Mouse (Mus musculus) NIH3T3 (cell line): Measurements from ENCODE around the gene Ppa1.
A peak's percentile ranks its signal among the peaks of the same experiment; 100 is the strongest.
"Not testable (repeated sequence)": the region's sequence is repeated elsewhere in the genome, so short reads cannot be mapped to it uniquely, and the experiment has no call there.

Source experiments
- DNase-seq: peaks from one replicate; pipeline ENCODE4 v3.0.0-alpha.2; 2012; ENCODE audit warnings: low read depth

Ppa1 gene

GRCm38 (mm10) chr10:61647790-61648736 lies at the start of gene Ppa1:
Ppa1 (plus strand) TSS chr10:61648552.
- DNase-seq = peak; percentile 97

- no peak for DNase-seq
These were observed 48.7 kb upstream of the Ppa1 start for GRCm38 (mm10) chr10:61599556-61600114.

- peak; percentile 87 for DNase-seq
These were observed 45.9 kb upstream of the Ppa1 start for GRCm38 (mm10) chr10:61602283-61603033.

GRCm38 (mm10) chr10:61604376-61605065 lies 43.8 kb upstream of the Ppa1 start:
- no peak for DNase-seq

- DNase-seq = peak; percentile 26
These were observed 43.0 kb upstream of the Ppa1 start for GRCm38 (mm10) chr10:61605381-61605780.

GRCm38 (mm10) chr10:61605851-61606250 lies 42.5 kb upstream of the Ppa1 start:
- peak; percentile 86 for DNase-seq

- peak; percentile 47 for DNase-seq
These were observed 40.1 kb upstream of the Ppa1 start for GRCm38 (mm10) chr10:61608233-61608632.

GRCm38 (mm10) chr10:61610650-61611235 lies 37.6 kb upstream of the Ppa1 start:
- DNase-seq = peak; percentile 94

GRCm38 (mm10) chr10:61614311-61614710 lies 34.0 kb upstream of the Ppa1 start:
- DNase-seq = no peak

- no peak for DNase-seq
These were observed 29.8 kb upstream of the Ppa1 start for GRCm38 (mm10) chr10:61618528-61618927.

- no peak for DNase-seq
These were observed 26.7 kb upstream of the Ppa1 start for GRCm38 (mm10) chr10:61621681-61622080.

GRCm38 (mm10) chr10:61623874-61624273 lies 24.5 kb upstream of the Ppa1 start:
- DNase-seq = not testable (repeated sequence)

GRCm38 (mm10) chr10:61624771-61625170 lies 23.6 kb upstream of the Ppa1 start:
- no peak for DNase-seq

- no peak for DNase-seq
These were observed 22.7 kb upstream of the Ppa1 start for GRCm38 (mm10) chr10:61625381-61626257.

GRCm38 (mm10) chr10:61626551-61626950 lies 21.8 kb upstream of the Ppa1 start:
- DNase-seq = no peak

- DNase-seq = no peak
These were observed 21.0 kb upstream of the Ppa1 start for GRCm38 (mm10) chr10:61627195-61627937.

GRCm38 (mm10) chr10:61627938-61628250 lies 20.5 kb upstream of the Ppa1 start:
- no peak for DNase-seq

GRCm38 (mm10) chr10:61632445-61632844 lies 15.9 kb upstream of the Ppa1 start:
- no peak for DNase-seq

- peak; percentile 45 for DNase-seq
These were observed 11.3 kb upstream of the Ppa1 start for GRCm38 (mm10) chr10:61637055-61637454.

GRCm38 (mm10) chr10:61640363-61640762 lies 8.0 kb upstream of the Ppa1 start:
- no peak for DNase-seq
